Mouse (Mus musculus) heart, postnatal 0 days (tissue): ENCODE data around the gene Gfer. TPM values are rescaled to one million over a fixed set of nuclear protein-coding genes. Genes with fewer than 3 reads are reported as not detected.

Source experiments
- ATAC-seq: fragments of 200-750 bp; cut with Nextera tagmentation; 2 replicates; pipeline ENCODE4 v1.8.0; 2017; ENCODE audit warnings: low read depth, moderate number of reproducible peaks, moderate library complexity; ENCODE audit not compliant: insufficient read depth
- DNase-seq: peaks from one replicate; pipeline ENCODE4 v3.0.0-alpha.2; 2016; ENCODE audit warnings: low spot score
- H3K27ac ChIP-seq: fragments of 300-500 bp; sonication (generic); 2 replicates; pipeline ENCODE4 v1.5.1; 2014; ENCODE audit warnings: low read depth, mild to moderate bottlenecking
- H3K27me3 ChIP-seq: fragments of 300-500 bp; sonication (generic); 2 replicates; pipeline ENCODE4 v1.6.1; 2014; ENCODE audit warnings: low read length, mixed read lengths; ENCODE audit not compliant: control insufficient read depth, insufficient read depth
- H3K36me3 ChIP-seq: fragments of 300-500 bp; sonication (generic); replicated peaks from 2 replicates; pipeline ENCODE4 v1.6.1; 2014; ENCODE audit warnings: low read length, mixed read lengths; ENCODE audit not compliant: control insufficient read depth, insufficient read depth
- H3K4me1 ChIP-seq: fragments of 300-500 bp; sonication (generic); 2 replicates; pipeline ENCODE4 v1.6.1; 2014; ENCODE audit warnings: antibody characterized with exemption; ENCODE audit not compliant: control insufficient read depth, insufficient read depth
- H3K4me2 ChIP-seq: fragments of 300-500 bp; sonication (generic); 2 replicates; pipeline ENCODE4 v1.6.1; 2014; ENCODE audit warnings: low read depth, mild to moderate bottlenecking, low read length, moderate library complexity
- H3K4me3 ChIP-seq: fragments of 300-500 bp; sonication (generic); 2 replicates; pipeline ENCODE4 v1.5.1; 2014; ENCODE audit warnings: low read depth, low read length
- H3K9ac ChIP-seq: fragments of 300-500 bp; sonication (generic); replicated peaks from 2 replicates; pipeline ENCODE4 v1.6.1; 2014; ENCODE audit warnings: low read depth, low read length, mixed read lengths
- H3K9me3 ChIP-seq: fragments of 300-500 bp; sonication (generic); replicated peaks from 2 replicates; pipeline ENCODE4 v1.6.1; 2016; ENCODE audit warnings: low read length; ENCODE audit not compliant: control insufficient read depth
- CTCF ChIP-seq: IDR thresholded peaks from 2 replicates; pipeline ENCODE4 v1.5.1; 2016; ENCODE audit warnings: antibody characterized with exemption, control low read depth, low read depth
- EP300 ChIP-seq: IDR thresholded peaks from 2 replicates; pipeline ENCODE4 v1.6.1; 2016; ENCODE audit warnings: antibody characterized with exemption, low read depth
- WGBS: fragments of 180-500 bp; shearing (Covaris S2); extraction: QIAGEN DNeasy Blood & Tissue Kit; methylation state at CpG from one replicate; pipeline ENCODE4 v1.1.7; 2014; 5-methylcytosine and 5-hydroxymethylcytosine counted together
- polyA plus RNA-seq: library from polyadenylated mRNA; unstranded; fragments of >200 nt; fragmentation: Nextera tagmentation; extraction: Ambion mirVana; gene quantifications from 2 replicates; pipeline ENCODE4 v1.2.1, GENCODE M21; 2015
- total RNA-seq: library from RNA; depleted of rRNA; stranded (reverse); fragments of >200 nt; gene quantifications from 2 replicates; pipeline ENCODE4 v1.2.3, GENCODE M21; 2014; ENCODE audit warnings: low replicate concordance

Gene Gfer
- total and polyA plus RNA-seq, 2 experiments from 2014 or later: 25.1 to 31.6 TPM

DNA sequence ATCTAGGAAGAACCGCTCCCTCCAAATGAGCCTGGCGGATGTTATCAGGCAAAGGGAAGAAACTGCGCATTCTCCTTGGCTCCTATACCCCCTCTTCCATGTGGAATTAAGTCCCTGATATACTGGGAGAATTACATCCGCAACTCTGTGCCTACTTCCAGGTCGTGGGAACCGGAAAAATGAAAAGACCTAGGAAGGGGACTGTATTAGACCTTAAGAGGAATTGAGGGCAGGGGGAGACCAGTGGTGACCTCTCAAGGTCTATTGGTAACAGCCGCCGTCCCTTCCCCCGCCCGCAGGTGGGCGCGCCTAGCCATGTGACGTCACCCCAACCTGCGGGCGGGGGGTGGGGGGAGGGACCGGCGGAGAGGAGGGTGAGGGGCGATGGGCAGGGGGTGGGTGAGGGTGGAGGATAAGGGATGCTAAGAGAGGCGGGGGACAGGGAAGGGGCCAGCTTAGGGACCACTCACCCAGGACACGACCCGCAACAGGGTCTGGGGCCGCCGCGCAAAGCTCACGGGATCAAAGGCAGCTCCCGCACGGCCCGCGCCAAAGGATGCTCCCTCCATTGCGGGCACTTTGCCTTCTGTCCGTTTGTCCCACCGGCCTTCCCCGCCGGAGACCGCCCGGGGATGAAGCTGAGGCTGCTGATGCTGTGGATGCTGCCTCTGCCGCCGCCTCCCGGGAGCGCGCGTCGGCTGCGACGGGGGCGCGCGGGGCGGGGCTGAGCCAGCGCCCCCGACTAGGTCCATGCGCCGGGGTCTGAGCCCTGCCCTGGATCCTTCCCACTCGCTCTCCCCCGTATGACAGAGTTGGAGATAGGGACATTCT is 6.5 kb downstream of the Gfer start, which contains the start of gene Syngr3:
Gene Syngr3, minus strand, starts transcription at position 705 of the 831 bp plus-strand sequence.
- Histone ChIP-seq H3K9ac (peak within 1 kb of the TSS; percentile 28; the same call in 1 of the 2 replicates), H3K4me1 (peaks cover 13% of the 10 kb centered on the region; the same call in 1 of the 2 replicates), H3K36me3 (no peaks in the 10 kb centered on the region), H3K4me2 (peak within 1 kb of the TSS; percentile 62), H3K4me3 (peak within 1 kb of the TSS; percentile 44), H3K9me3 (no peaks in the 10 kb centered on the region), H3K27me3 (peaks cover 44% of the 10 kb centered on the region), H3K27ac (no peak within 1 kb of the TSS)
- TF ChIP-seq CTCF (no peak), EP300 (no peak)
- ATAC-seq (no peak), DNase-seq (no peak)
- 1% methylated on average over 47 of the region's 55 CpGs for WGBS

DNA sequence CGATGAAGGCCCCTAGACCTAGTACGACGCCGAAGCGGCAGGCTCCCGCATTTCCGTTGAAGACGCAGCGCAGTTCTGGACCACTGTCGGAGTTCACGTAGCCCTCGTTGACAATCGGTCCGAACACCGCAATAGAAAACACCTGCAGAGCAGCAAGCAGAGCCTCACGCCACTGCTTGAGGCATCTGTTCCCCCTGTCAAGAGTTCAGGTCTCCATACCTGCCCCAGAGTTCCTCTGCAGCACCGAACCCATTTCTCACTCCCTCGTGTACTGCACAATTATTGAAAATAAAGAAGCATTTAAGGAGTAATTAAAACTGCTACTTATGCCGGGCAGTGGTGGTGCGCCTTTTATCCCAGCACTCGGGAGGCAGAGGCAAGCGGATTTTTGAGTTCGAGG is 8.4 kb downstream of the Gfer start:
- 24% methylated on average over 23 of the region's 23 CpGs for WGBS
- Histone ChIP-seq H3K9me3 (no peaks in the 10 kb centered on the region), H3K4me1 (peaks cover 13% of the 10 kb centered on the region; the same call in 1 of the 2 replicates), H3K27ac (no peak overlapping the region), H3K4me2 (peak overlapping the region; percentile 58), H3K4me3 (peak overlapping the region; percentile 39), H3K9ac (peak overlapping the region; percentile 12; the same call in 1 of the 2 replicates), H3K36me3 (0 out of 2 replicates have a peak, but pooled peaks cover under 1% of the 10 kb centered on the region), H3K27me3 (peaks cover 44% of the 10 kb centered on the region)
- DNase-seq (no peak), ATAC-seq (no peak)
- TF ChIP-seq CTCF (no peak), EP300 (no peak)

DNA sequence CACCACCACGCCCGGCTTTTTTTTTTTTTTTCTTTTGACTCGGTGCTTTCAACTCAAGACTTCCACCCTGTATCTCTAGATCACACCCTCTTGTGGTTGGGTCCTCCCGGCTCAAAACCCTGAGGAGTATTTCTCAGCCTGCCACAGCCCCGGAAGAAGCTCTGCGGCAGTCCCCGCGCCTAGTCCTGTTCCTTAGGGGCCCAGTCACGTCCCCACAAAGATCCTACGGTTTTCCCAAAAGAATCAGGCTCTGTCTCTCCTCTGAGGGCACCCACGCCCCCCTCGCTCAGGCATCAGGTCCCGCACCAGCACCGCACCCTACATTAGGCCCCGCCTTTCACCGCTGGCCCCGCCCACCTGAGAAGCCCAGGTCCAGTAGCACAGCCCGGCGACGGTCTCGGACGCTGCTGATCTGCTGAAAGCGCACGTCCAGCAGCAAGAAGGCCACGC is 8.8 kb downstream of the Gfer start:
- DNase-seq: no peak
- no peak for TF ChIP-seq CTCF
- no peak for TF ChIP-seq EP300
- Histone ChIP-seq H3K4me3 (peak overlapping the region; percentile 39), H3K27ac (no peak overlapping the region), H3K4me2 (peak overlapping the region; percentile 58), H3K4me1 (peaks cover 13% of the 10 kb centered on the region; the same call in 1 of the 2 replicates), H3K9ac (peak overlapping the region; percentile 12; the same call in 1 of the 2 replicates), H3K36me3 (peaks cover 5% of the 10 kb centered on the region; the same call in 1 of the 2 replicates), H3K27me3 (peaks cover 44% of the 10 kb centered on the region), H3K9me3 (no peaks in the 10 kb centered on the region)
- WGBS: 3% methylated on average over 24 of the region's 25 CpGs
- peak; percentile 55 for ATAC-seq

DNA sequence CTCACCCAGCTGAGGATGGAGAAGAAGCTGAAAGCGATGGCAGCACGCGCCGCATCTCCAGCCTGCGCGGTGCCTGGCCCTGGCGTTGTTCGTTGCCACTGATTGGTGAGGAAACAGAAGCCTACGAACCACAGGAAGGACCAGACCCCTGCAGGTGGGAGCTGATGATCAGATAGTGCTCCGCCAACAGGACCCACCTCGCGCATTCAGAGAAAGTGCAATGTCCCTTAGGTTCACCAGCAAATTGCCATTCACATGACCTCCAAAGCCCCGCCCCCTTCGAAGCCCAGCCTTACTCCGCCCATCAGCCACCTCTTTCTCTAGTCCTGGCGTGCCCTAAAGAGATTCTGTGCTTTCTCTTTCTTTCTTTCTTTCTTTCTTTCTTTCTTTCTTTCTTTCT is 9.4 kb downstream of the Gfer start:
- Histone ChIP-seq H3K27me3 (peaks cover 44% of the 10 kb centered on the region), H3K27ac (no peak overlapping the region), H3K36me3 (peaks cover 9% of the 10 kb centered on the region; the same call in 1 of the 2 replicates), H3K4me3 (no peak overlapping the region), H3K4me2 (peak overlapping the region; percentile 39; the same call in 1 of the 2 replicates), H3K4me1 (peaks cover 13% of the 10 kb centered on the region; the same call in 1 of the 2 replicates), H3K9ac (no peak overlapping the region), H3K9me3 (no peaks in the 10 kb centered on the region)
- WGBS: 36% methylated on average over 16 of the region's 16 CpGs
- DNase-seq (no peak), ATAC-seq (0 out of 2 replicates have a peak, but pooled peaks have one; percentile 37)
- TF ChIP-seq CTCF: no peak
- TF ChIP-seq EP300: no peak

DNA sequence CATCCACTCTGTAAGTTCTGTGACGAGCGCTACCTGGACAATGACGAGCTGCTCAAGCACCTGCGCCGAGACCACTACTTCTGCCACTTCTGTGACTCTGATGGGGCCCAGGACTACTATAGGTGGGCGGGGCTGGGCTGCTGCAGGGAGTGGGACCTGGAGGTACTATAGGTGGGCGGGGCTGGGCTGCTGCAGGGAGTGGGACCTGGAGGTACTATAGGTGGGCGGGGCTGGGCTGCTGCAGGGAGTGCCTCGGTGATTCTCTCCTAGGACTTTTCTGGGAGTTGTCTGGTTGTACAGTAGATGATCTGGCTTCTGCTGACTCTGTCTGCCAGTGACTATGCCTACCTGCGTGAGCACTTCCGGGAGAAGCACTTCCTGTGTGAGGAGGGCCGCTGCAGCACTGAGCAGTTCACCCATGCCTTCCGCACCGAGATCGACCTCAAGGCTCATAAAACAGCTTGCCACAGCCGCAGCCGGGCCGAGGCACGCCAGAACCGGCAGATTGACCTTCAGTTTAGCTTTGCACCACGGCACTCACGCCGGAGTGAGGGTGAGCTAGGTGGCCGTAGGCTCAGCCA is 18.4 kb downstream of the Gfer start:
- TF ChIP-seq EP300: no peak
- no peak for TF ChIP-seq CTCF
- DNase-seq (no peak), ATAC-seq (no peak)
- peaks cover 60% of the 10 kb centered on the region for H3K36me3 ChIP-seq
- H3K9me3 ChIP-seq: no peaks in the 10 kb centered on the region
- no peak overlapping the region for H3K9ac ChIP-seq
- H3K27ac ChIP-seq: no peak overlapping the region
- H3K27me3 ChIP-seq: no peaks in the 10 kb centered on the region
- no peak overlapping the region for H3K4me3 ChIP-seq
- 89% methylated on average over 24 of the region's 24 CpGs for WGBS
- H3K4me2 ChIP-seq: no peak overlapping the region
- H3K4me1 ChIP-seq: peaks cover 3% of the 10 kb centered on the region; the same call in 1 of the 2 replicates
